In the genomic region with DNA sequence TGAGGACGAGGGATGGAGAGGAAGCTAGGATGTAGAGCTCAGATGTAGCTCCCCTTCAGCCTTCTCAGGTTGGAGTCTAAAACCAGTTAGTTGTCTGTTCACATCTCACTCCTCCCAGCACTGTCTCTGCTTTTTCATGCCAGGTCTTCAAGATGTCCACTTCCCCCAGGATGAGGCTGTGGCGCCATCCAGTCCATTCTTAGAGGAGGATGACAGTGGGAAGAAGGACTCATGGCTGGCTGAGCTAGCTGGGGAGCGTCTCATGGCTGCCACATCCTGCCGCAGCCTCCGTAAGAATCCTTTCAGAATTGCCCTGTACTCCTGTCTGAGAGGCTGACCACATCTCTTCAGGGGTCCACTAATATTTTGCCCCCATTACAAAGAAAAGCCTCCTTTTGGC, we compare ENCODE assay signal across 30 mouse cellular contexts. TPM values are rescaled to one million over a fixed set of nuclear protein-coding genes. Genes with fewer than 3 reads are reported as not detected.
A peak's percentile ranks its signal among the peaks of the same experiment; 100 is the strongest.
DNase-seq lines count a peak whose midpoint lies in the region; ATAC-seq and TF ChIP-seq lines count a peak whose summit lies in the region.
"Had no signal": no experiment of that assay in that cellular context is flagged by ENCODE, and none has a peak within 500 bp of the region (broad histone marks: within the 10 kb centered on the region; RNA-seq: fewer than 3 reads in every experiment).

No protein-coding gene starts in this region.

- peaks cover 33% of the 10 kb centered on the region for H3K4me1 ChIP-seq in forebrain, embryonic 16.5 days (replicated peaks; ENCODE audit: control insufficient read depth, insufficient read depth, low read length)
- peaks cover 29% of the 10 kb centered on the region for H3K4me1 ChIP-seq in forebrain, embryonic 14.5 days (ENCODE audit: control insufficient read depth, insufficient read depth, low read length)
- peaks cover 38% of the 10 kb centered on the region for H3K4me1 ChIP-seq in hindbrain, embryonic 13.5 days (replicated peaks)
- H3K4me1 ChIP-seq in hindbrain, embryonic 12.5 days: peaks cover 33% of the 10 kb centered on the region
- H3K4me1 ChIP-seq in kidney, embryonic 15.5 days: peaks cover 49% of the 10 kb centered on the region
- H3K4me1 ChIP-seq in liver, embryonic 15.5 days (replicated peaks): peaks cover 44% of the 10 kb centered on the region
- H3K4me1 ChIP-seq in liver, postnatal 0 days (ENCODE audit: insufficient read depth): peaks cover 22% of the 10 kb centered on the region

- H3K9me3 ChIP-seq in forebrain, embryonic 16.5 days (ENCODE audit: control insufficient read depth, low read length): no peaks in the 10 kb centered on the region
- H3K9me3 ChIP-seq in forebrain, embryonic 14.5 days (replicated peaks; ENCODE audit: control insufficient read depth, low read length): no peaks in the 10 kb centered on the region
- H3K9me3 ChIP-seq in hindbrain, embryonic 13.5 days: no peaks in the 10 kb centered on the region
- no peaks in the 10 kb centered on the region for H3K9me3 ChIP-seq in hindbrain, embryonic 12.5 days (replicated peaks)
- no peaks in the 10 kb centered on the region for H3K9me3 ChIP-seq in kidney, embryonic 15.5 days (replicated peaks)
- no peaks in the 10 kb centered on the region for H3K9me3 ChIP-seq in liver, embryonic 15.5 days (replicated peaks)
- no peaks in the 10 kb centered on the region for H3K9me3 ChIP-seq in liver, postnatal 0 days (ENCODE audit: low read length)
- H3K9me3 ChIP-seq: embryonic facial prominence, embryonic 10.5 days; embryonic facial prominence, embryonic 13.5 days; forebrain, embryonic 12.5 days; hindbrain, embryonic 10.5 days; hindbrain, embryonic 15.5 days had no signal

- no peak overlapping the region for H3K27ac ChIP-seq in forebrain, embryonic 16.5 days (ENCODE audit: low read length)
- H3K27ac ChIP-seq in forebrain, embryonic 14.5 days (ENCODE audit: low read depth, low read length): no peak overlapping the region
- no peak overlapping the region for H3K27ac ChIP-seq in hindbrain, embryonic 13.5 days
- no peak overlapping the region for H3K27ac ChIP-seq in hindbrain, embryonic 12.5 days
- H3K27ac ChIP-seq in kidney, embryonic 15.5 days: no peak overlapping the region
- no peak overlapping the region for H3K27ac ChIP-seq in liver, embryonic 15.5 days (replicated peaks)
- H3K27ac ChIP-seq in liver, postnatal 0 days (ENCODE audit: low read depth): no peak overlapping the region
- H3K27ac ChIP-seq: embryonic facial prominence, embryonic 10.5 days; embryonic facial prominence, embryonic 13.5 days; forebrain, embryonic 12.5 days; gastrocnemius, adult 2 months; hindbrain, embryonic 10.5 days; hindbrain, embryonic 15.5 days had no signal

- no peak for TF ChIP-seq EP300 in liver, postnatal 0 days (IDR thresholded peaks at IDR 0.05; ENCODE audit: low read depth)

- no peak for DNase-seq in forebrain, embryonic 14.5 days (ENCODE audit: low spot score)
- no peak for DNase-seq in kidney, postnatal 25 days
- no peak for DNase-seq in liver, postnatal 0 days
- DNase-seq: adrenal gland, adult 2 months; adrenal gland, postnatal 14 days; cerebellum, adult 18-20 months; cerebellum, postnatal 10 days; cerebellum, postnatal 36 days; embryo, embryonic 11 days; forebrain, postnatal 0 days; gastrocnemius, adult 2 months; gastrocnemius, postnatal 14 days; heart, adult 18-20 months; kidney, adult 11 months had no signal

- H3K4me2 ChIP-seq in forebrain, embryonic 16.5 days (ENCODE audit: low read length): no peak overlapping the region
- no peak overlapping the region for H3K4me2 ChIP-seq in forebrain, embryonic 14.5 days (ENCODE audit: low read length)
- no peak overlapping the region for H3K4me2 ChIP-seq in hindbrain, embryonic 13.5 days
- no peak overlapping the region for H3K4me2 ChIP-seq in hindbrain, embryonic 12.5 days (replicated peaks)
- no peak overlapping the region for H3K4me2 ChIP-seq in kidney, embryonic 15.5 days
- peak overlapping the region; percentile 90; the same call in 1 of the 2 replicates for H3K4me2 ChIP-seq in liver, embryonic 15.5 days
- no peak overlapping the region for H3K4me2 ChIP-seq in liver, postnatal 0 days (ENCODE audit: low read depth, low read length)
- H3K4me2 ChIP-seq: forebrain, embryonic 12.5 days; hindbrain, embryonic 15.5 days had no signal

- H3K4me3 ChIP-seq in forebrain, embryonic 16.5 days (replicated peaks; ENCODE audit: low read length): no peak overlapping the region
- H3K4me3 ChIP-seq in forebrain, embryonic 14.5 days (ENCODE audit: low read depth, low read length): no peak overlapping the region
- no peak overlapping the region for H3K4me3 ChIP-seq in hindbrain, embryonic 13.5 days
- no peak overlapping the region for H3K4me3 ChIP-seq in hindbrain, embryonic 12.5 days
- H3K4me3 ChIP-seq in kidney, embryonic 15.5 days (replicated peaks): no peak overlapping the region
- no peak overlapping the region for H3K4me3 ChIP-seq in liver, embryonic 15.5 days (replicated peaks)
- no peak overlapping the region for H3K4me3 ChIP-seq in liver, postnatal 0 days (ENCODE audit: low read depth, low read length)
- H3K4me3 ChIP-seq: embryonic facial prominence, embryonic 10.5 days; forebrain, embryonic 12.5 days; gastrocnemius, adult 2 months; hindbrain, embryonic 10.5 days; hindbrain, embryonic 15.5 days had no signal

- no peaks in the 10 kb centered on the region for H3K27me3 ChIP-seq in forebrain, embryonic 16.5 days (replicated peaks; ENCODE audit: control insufficient read depth, insufficient read depth, low read length)
- H3K27me3 ChIP-seq in forebrain, embryonic 14.5 days (replicated peaks; ENCODE audit: control insufficient read depth, insufficient read depth, low read length): no peaks in the 10 kb centered on the region
- no peaks in the 10 kb centered on the region for H3K27me3 ChIP-seq in hindbrain, embryonic 13.5 days
- H3K27me3 ChIP-seq in hindbrain, embryonic 12.5 days: no peaks in the 10 kb centered on the region
- no peaks in the 10 kb centered on the region for H3K27me3 ChIP-seq in kidney, embryonic 15.5 days
- no peaks in the 10 kb centered on the region for H3K27me3 ChIP-seq in liver, embryonic 15.5 days
- no peaks in the 10 kb centered on the region for H3K27me3 ChIP-seq in liver, postnatal 0 days (ENCODE audit: insufficient read depth, low read length)
- H3K27me3 ChIP-seq: embryonic facial prominence, embryonic 13.5 days; forebrain, embryonic 12.5 days; hindbrain, embryonic 15.5 days had no signal

- no peak for TF ChIP-seq CTCF in liver, postnatal 0 days (IDR thresholded peaks at IDR 0.05; ENCODE audit: low read depth)

- no peak for ATAC-seq in forebrain, embryonic 16.5 days
- ATAC-seq in forebrain, embryonic 14.5 days: no peak
- no peak for ATAC-seq in hindbrain, embryonic 13.5 days (ENCODE audit: low FRiP score)
- no peak for ATAC-seq in hindbrain, embryonic 12.5 days (ENCODE audit: low FRiP score)
- ATAC-seq in kidney, embryonic 15.5 days (replicated peaks; ENCODE audit: low FRiP score): no peak
- no peak for ATAC-seq in liver, embryonic 15.5 days (ENCODE audit: insufficient read depth)
- no peak for ATAC-seq in liver, postnatal 0 days
- ATAC-seq: CD4-positive, CD25-positive, alpha-beta regulatory T cell, adult 4 months; forebrain, postnatal 0 days had no signal

- WGBS in forebrain, embryonic 16.5 days: 92% methylated on average over 5 of the region's 5 CpGs
- WGBS in forebrain, embryonic 14.5 days: 98% methylated on average over 5 of the region's 5 CpGs
- WGBS in hindbrain, embryonic 13.5 days: 92% methylated on average over 5 of the region's 5 CpGs
- 91% methylated on average over 5 of the region's 5 CpGs for WGBS in hindbrain, embryonic 12.5 days
- 91% methylated on average over 5 of the region's 5 CpGs for WGBS in kidney, embryonic 15.5 days
- WGBS in liver, embryonic 15.5 days (ENCODE audit: insufficient replicate concordance): 86% methylated on average over 5 of the region's 5 CpGs
- 89% methylated on average over 5 of the region's 5 CpGs for WGBS in liver, postnatal 0 days (ENCODE audit: insufficient replicate concordance)

- H3K9ac ChIP-seq in forebrain, embryonic 16.5 days (replicated peaks; ENCODE audit: low read depth, low read length): peak overlapping the region; percentile 5; the same call in 1 of the 2 replicates
- no peak overlapping the region for H3K9ac ChIP-seq in forebrain, embryonic 14.5 days (ENCODE audit: low read length)
- H3K9ac ChIP-seq in hindbrain, embryonic 13.5 days: 0 out of 2 replicates have a peak overlapping the region, but pooled peaks have one; percentile 15
- no peak overlapping the region for H3K9ac ChIP-seq in hindbrain, embryonic 12.5 days
- 0 out of 2 replicates have a peak overlapping the region, but pooled peaks have one; percentile 5 for H3K9ac ChIP-seq in kidney, embryonic 15.5 days
- no peak overlapping the region for H3K9ac ChIP-seq in liver, embryonic 15.5 days
- no peak overlapping the region for H3K9ac ChIP-seq in liver, postnatal 0 days (replicated peaks)
- H3K9ac ChIP-seq: forebrain, embryonic 12.5 days; forebrain, postnatal 0 days; hindbrain, embryonic 15.5 days had no signal

- peaks cover 13% of the 10 kb centered on the region for H3K36me3 ChIP-seq in forebrain, embryonic 16.5 days (ENCODE audit: control insufficient read depth, insufficient read depth)
- H3K36me3 ChIP-seq in forebrain, embryonic 14.5 days (ENCODE audit: control insufficient read depth, insufficient read depth, low read length): peaks cover 48% of the 10 kb centered on the region
- H3K36me3 ChIP-seq in hindbrain, embryonic 13.5 days: peaks cover 49% of the 10 kb centered on the region
- H3K36me3 ChIP-seq in hindbrain, embryonic 12.5 days: peaks cover 46% of the 10 kb centered on the region
- H3K36me3 ChIP-seq in kidney, embryonic 15.5 days: peaks cover 46% of the 10 kb centered on the region
- H3K36me3 ChIP-seq in liver, embryonic 15.5 days (replicated peaks): peaks cover 47% of the 10 kb centered on the region
- peaks cover 39% of the 10 kb centered on the region for H3K36me3 ChIP-seq in liver, postnatal 0 days (replicated peaks; ENCODE audit: insufficient read depth, low read length)

RNA-seq across cellular contexts. Expression of a gene that starts 2.0 kb away (rescaled TPM):
- 62.3 and 64.6 TPM in 2 replicates for polyA plus RNA-seq in forebrain, embryonic 16.5 days (2015; fragmentation: Nextera tagmentation; extraction: Ambion mirVana)
- polyA plus RNA-seq in forebrain, embryonic 14.5 days (2014; fragmentation: Nextera tagmentation; extraction: Ambion mirVana): 39.2 and 42.3 TPM in 2 replicates
- 53.6 and 53.8 TPM in 2 replicates for polyA plus RNA-seq in hindbrain, embryonic 13.5 days (2015; fragmentation: Nextera tagmentation; extraction: Ambion mirVana)
- polyA plus RNA-seq in hindbrain, embryonic 12.5 days (2016; fragmentation: Nextera tagmentation; extraction: Ambion mirVana): 46.5 and 48.7 TPM in 2 replicates
- 20.4 and 22.7 TPM in 2 replicates for polyA plus RNA-seq in kidney, embryonic 15.5 days (2015; fragmentation: Nextera tagmentation; extraction: Ambion mirVana)
- 16.7 and 18.8 TPM in 2 replicates for polyA plus RNA-seq in liver, embryonic 15.5 days (2015; fragmentation: Nextera tagmentation; extraction: Ambion mirVana)
- 7.3 and 8.4 TPM in 2 replicates for polyA plus RNA-seq in liver, postnatal 0 days (2015; fragmentation: Nextera tagmentation; extraction: Ambion mirVana)

RNA-seq across cellular contexts. Expression of a gene that starts 2.2 kb away (rescaled TPM):
- polyA plus RNA-seq in forebrain, embryonic 16.5 days (2015; fragmentation: Nextera tagmentation; extraction: Ambion mirVana): 27.0 and 30.5 TPM in 2 replicates
- 10.4 and 22.2 TPM in 2 replicates for polyA plus RNA-seq in forebrain, embryonic 14.5 days (2014; fragmentation: Nextera tagmentation; extraction: Ambion mirVana)
- polyA plus RNA-seq in hindbrain, embryonic 13.5 days (2015; fragmentation: Nextera tagmentation; extraction: Ambion mirVana): 29.0 and 31.5 TPM in 2 replicates
- polyA plus RNA-seq in hindbrain, embryonic 12.5 days (2016; fragmentation: Nextera tagmentation; extraction: Ambion mirVana): 40.6 and 43.3 TPM in 2 replicates
- 29.3 and 30.7 TPM in 2 replicates for polyA plus RNA-seq in kidney, embryonic 15.5 days (2015; fragmentation: Nextera tagmentation; extraction: Ambion mirVana)
- polyA plus RNA-seq in liver, embryonic 15.5 days (2015; fragmentation: Nextera tagmentation; extraction: Ambion mirVana): 13.6 and 15.7 TPM in 2 replicates
- 6.3 and 7.3 TPM in 2 replicates for polyA plus RNA-seq in liver, postnatal 0 days (2015; fragmentation: Nextera tagmentation; extraction: Ambion mirVana)

RNA-seq across cellular contexts. Expression of a gene that starts 3.6 kb away (rescaled TPM):
- polyA plus RNA-seq in forebrain, embryonic 16.5 days (2015; fragmentation: Nextera tagmentation; extraction: Ambion mirVana): 1.5 and 1.7 TPM in 2 replicates
- polyA plus RNA-seq in forebrain, embryonic 14.5 days (2014; fragmentation: Nextera tagmentation; extraction: Ambion mirVana): 0.37 TPM in 1 of 2 replicates, not detected in the other
- 2.6 TPM in 1 of 2 replicates, not detected in the other for polyA plus RNA-seq in hindbrain, embryonic 13.5 days (2015; fragmentation: Nextera tagmentation; extraction: Ambion mirVana)
- polyA plus RNA-seq in hindbrain, embryonic 12.5 days (2016; fragmentation: Nextera tagmentation; extraction: Ambion mirVana): 2.4 and 4.0 TPM in 2 replicates
- 1.3 and 2.6 TPM in 2 replicates for polyA plus RNA-seq in kidney, embryonic 15.5 days (2015; fragmentation: Nextera tagmentation; extraction: Ambion mirVana)
- 0.58 TPM in 1 of 2 replicates, not detected in the other for polyA plus RNA-seq in liver, embryonic 15.5 days (2015; fragmentation: Nextera tagmentation; extraction: Ambion mirVana)
- 0.96 TPM in 1 of 2 replicates, not detected in the other for polyA plus RNA-seq in liver, postnatal 0 days (2015; fragmentation: Nextera tagmentation; extraction: Ambion mirVana)
- polyA plus RNA-seq: C2C12; CD4-positive, CD25-positive, alpha-beta regulatory T cell, adult 4 months; erythroblast, embryonic 14.5 days; frontal cortex, adult 2 months; heart, embryonic 14.5 days; heart, postnatal 0 days had no signal

RNA-seq across cellular contexts. Expression of a gene that starts 18.2 kb away (rescaled TPM):
- 49.5 and 54.6 TPM in 2 replicates for polyA plus RNA-seq in forebrain, embryonic 16.5 days (2015; fragmentation: Nextera tagmentation; extraction: Ambion mirVana)
- polyA plus RNA-seq in forebrain, embryonic 14.5 days (2014; fragmentation: Nextera tagmentation; extraction: Ambion mirVana): 50.1 and 50.4 TPM in 2 replicates
- 64.5 and 66.2 TPM in 2 replicates for polyA plus RNA-seq in hindbrain, embryonic 13.5 days (2015; fragmentation: Nextera tagmentation; extraction: Ambion mirVana)
- 70.5 and 71.7 TPM in 2 replicates for polyA plus RNA-seq in hindbrain, embryonic 12.5 days (2016; fragmentation: Nextera tagmentation; extraction: Ambion mirVana)
- polyA plus RNA-seq in kidney, embryonic 15.5 days (2015; fragmentation: Nextera tagmentation; extraction: Ambion mirVana): 71.8 and 81.0 TPM in 2 replicates
- polyA plus RNA-seq in liver, embryonic 15.5 days (2015; fragmentation: Nextera tagmentation; extraction: Ambion mirVana): 37.5 and 40.3 TPM in 2 replicates
- polyA plus RNA-seq in liver, postnatal 0 days (2015; fragmentation: Nextera tagmentation; extraction: Ambion mirVana): 30.0 and 34.2 TPM in 2 replicates

RNA-seq across cellular contexts. Expression of a gene that starts 18.6 kb away (rescaled TPM):
- polyA plus RNA-seq in forebrain, embryonic 16.5 days (2015; fragmentation: Nextera tagmentation; extraction: Ambion mirVana): 83.5 and 91.1 TPM in 2 replicates
- 88.3 and 88.4 TPM in 2 replicates for polyA plus RNA-seq in forebrain, embryonic 14.5 days (2014; fragmentation: Nextera tagmentation; extraction: Ambion mirVana)
- polyA plus RNA-seq in hindbrain, embryonic 13.5 days (2015; fragmentation: Nextera tagmentation; extraction: Ambion mirVana): 79.3 and 80.9 TPM in 2 replicates
- polyA plus RNA-seq in hindbrain, embryonic 12.5 days (2016; fragmentation: Nextera tagmentation; extraction: Ambion mirVana): 60.2 and 65.7 TPM in 2 replicates
- polyA plus RNA-seq in kidney, embryonic 15.5 days (2015; fragmentation: Nextera tagmentation; extraction: Ambion mirVana): 61.6 and 66.4 TPM in 2 replicates
- polyA plus RNA-seq in liver, embryonic 15.5 days (2015; fragmentation: Nextera tagmentation; extraction: Ambion mirVana): 22.3 and 24.9 TPM in 2 replicates
- polyA plus RNA-seq in liver, postnatal 0 days (2015; fragmentation: Nextera tagmentation; extraction: Ambion mirVana): 36.2 and 41.2 TPM in 2 replicates

Comparison
In these comparisons a context has a peak if more than half of its experiments do, and no peak if none do; other contexts are left out.
1. H3K9ac ChIP-seq: peak in forebrain, embryonic 16.5 days (single experiment), hindbrain, embryonic 13.5 days (single experiment) and kidney, embryonic 15.5 days (single experiment); none in forebrain, embryonic 14.5 days (single experiment), hindbrain, embryonic 12.5 days (single experiment), liver, embryonic 15.5 days (single experiment) and liver, postnatal 0 days (single experiment).